Mouse (Mus musculus): ENCODE measurements around the gene Ypel2. TPM values are rescaled to one million over a fixed set of nuclear protein-coding genes. Genes with fewer than 3 reads are reported as not detected.
A peak's percentile ranks its signal among the peaks of the same experiment; 100 is the strongest.

Ypel2 gene
- polyA plus RNA-seq, 1 experiment from 2014 or later = 1.4 TPM

DNA sequence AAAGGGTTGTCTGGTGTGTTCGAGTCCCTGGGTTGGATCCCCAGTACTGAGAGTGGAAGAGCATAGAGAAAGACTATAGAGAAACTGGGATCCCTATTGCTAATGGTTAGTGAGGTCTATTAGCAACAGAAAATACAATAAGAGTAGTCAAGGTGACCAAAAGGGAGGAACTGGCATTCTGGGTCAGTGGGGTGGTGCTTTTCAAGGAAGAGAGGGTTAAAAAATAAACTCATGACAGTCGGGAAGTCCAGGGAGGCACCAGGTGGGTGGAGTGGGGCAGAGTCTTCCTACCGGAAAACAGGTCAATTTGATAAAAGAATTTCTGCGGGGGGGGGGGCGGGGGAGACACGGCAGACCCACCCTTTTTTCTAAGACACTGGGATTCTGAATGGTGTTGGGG, 823 bp upstream of the Ypel2 start:
- Histone ChIP-seq H3K4me2 (peak overlapping the region; percentile 96), H3K4me1 (peaks cover 38% of the 10 kb centered on the region), H3K9ac (0 out of 2 replicates have a peak overlapping the region, but pooled peaks have one; percentile 67), H3K27me3 (replicated peaks) (peaks cover 30% of the 10 kb centered on the region; the same call in 1 of the 2 replicates), H3K36me3 (no peaks in the 10 kb centered on the region), H3K9me3 (replicated peaks) (no peaks in the 10 kb centered on the region), H3K27ac (peak overlapping the region; percentile 8), H3K4me3 (peak overlapping the region; percentile 74)
- 7% methylated on average over 6 of the region's 6 CpGs for WGBS (ENCODE audit: insufficient replicate concordance)
- ATAC-seq = no peak

DNA sequence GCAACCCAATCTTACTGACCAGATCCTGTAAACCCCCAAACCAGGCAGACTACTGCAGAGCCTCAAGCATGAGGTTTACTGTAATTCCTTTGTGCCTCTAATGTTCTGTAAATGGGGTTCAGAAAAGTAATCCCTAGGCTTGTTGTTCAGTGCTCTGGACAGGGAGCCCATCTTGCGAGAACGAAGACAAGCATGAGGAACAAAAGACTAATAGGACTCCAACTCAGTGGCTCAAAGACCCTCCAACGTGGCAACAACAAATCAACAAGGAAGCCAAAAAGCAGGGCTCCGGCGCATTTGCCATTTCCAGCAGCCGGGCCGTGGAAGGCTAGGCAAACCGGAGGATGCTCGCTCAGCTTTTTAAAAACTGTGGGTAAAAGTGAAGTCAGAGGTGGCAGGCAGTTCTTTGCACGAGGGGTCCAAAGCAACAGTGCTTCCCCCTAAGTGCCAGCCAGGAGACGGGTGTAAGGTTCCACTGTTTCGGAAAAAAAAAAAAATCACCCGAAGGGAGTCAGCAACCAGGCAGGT, 982 bp downstream of the Ypel2 start:
- WGBS (ENCODE audit: insufficient replicate concordance) = 7% methylated on average over 13 of the region's 13 CpGs
- Histone ChIP-seq H3K27me3 (replicated peaks) (peaks cover 30% of the 10 kb centered on the region; the same call in 1 of the 2 replicates), H3K9me3 (replicated peaks) (no peaks in the 10 kb centered on the region), H3K9ac (peak overlapping the region; percentile 67), H3K27ac (no peak overlapping the region), H3K4me2 (peak overlapping the region; percentile 96), H3K4me1 (peaks cover 38% of the 10 kb centered on the region), H3K4me3 (peak overlapping the region; percentile 74), H3K36me3 (no peaks in the 10 kb centered on the region)
- ATAC-seq = no peak

DNA sequence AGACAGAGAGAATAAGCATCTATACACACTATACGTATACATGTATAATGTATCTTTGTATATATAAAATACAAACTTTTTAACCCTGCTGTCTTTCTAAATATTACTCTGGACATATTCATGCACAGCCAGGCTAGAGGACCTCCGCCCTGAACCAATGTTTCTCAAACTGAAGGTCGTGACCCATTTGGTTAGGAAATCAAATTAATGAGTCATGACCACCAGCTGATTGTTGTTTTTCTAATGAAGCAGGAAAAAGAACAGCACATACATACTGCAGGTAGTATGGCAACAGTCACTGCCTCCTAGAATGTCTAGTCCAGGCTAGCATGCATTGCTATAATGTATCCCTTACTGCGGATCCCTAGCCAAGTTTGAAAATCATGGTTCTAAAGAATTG, 2.3 kb downstream of the Ypel2 start:
- 73% methylated on average over 4 of the region's 4 CpGs for WGBS (ENCODE audit: insufficient replicate concordance)
- H3K36me3 ChIP-seq = no peaks in the 10 kb centered on the region
- no peaks in the 10 kb centered on the region for H3K9me3 ChIP-seq (replicated peaks)
- H3K27ac ChIP-seq = no peak overlapping the region
- peaks cover 38% of the 10 kb centered on the region for H3K4me1 ChIP-seq
- H3K9ac ChIP-seq = no peak overlapping the region
- H3K4me3 ChIP-seq = no peak overlapping the region
- ATAC-seq = no peak
- H3K4me2 ChIP-seq = no peak overlapping the region
- H3K27me3 ChIP-seq (replicated peaks) = peaks cover 30% of the 10 kb centered on the region; the same call in 1 of the 2 replicates

DNA sequence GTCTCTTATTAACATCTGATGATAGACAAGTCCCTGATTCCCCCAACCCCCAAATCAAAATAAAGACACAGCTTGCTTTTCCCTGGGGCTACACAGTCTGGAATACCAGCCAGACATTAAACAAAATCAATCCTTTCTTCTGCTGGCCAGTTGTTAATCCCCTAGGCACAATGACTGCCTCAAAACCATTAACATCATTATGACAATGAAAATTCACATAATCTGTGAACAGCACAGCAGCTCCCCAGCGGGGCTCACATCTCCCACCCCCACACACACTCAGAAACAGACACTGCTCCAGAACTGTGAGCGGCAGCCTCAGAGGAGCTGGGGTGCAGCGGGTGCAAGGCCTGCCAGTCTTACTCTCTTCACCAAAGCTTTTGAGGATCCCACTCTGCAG, 3.2 kb downstream of the Ypel2 start:
- H3K36me3 ChIP-seq = no peaks in the 10 kb centered on the region

DNA sequence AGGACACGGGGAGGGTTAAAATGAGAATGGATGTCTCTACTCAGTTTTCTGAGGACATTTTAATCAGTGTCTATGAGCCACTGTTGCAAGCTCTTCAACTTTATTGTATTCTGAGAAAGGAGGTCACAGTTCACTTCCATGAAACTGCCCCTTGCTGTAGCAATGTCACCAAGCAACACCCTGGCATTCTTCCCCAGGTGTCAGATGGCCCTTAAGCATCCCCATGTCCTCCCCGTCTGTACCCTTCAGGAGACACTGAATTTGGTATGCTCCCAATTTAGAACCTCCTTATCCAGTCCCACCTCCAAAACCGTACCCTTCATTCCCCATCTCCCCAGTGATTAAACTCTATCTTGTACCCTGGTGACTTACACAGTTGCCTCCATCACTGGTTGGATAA, 8.5 kb downstream of the Ypel2 start:
- WGBS (ENCODE audit: insufficient replicate concordance) = 55% methylated on average over 3 of the region's 3 CpGs

More for the DNA sequence above, 3.2 kb downstream of the Ypel2 start:
- no peak overlapping the region for H3K4me3 ChIP-seq
- no peak overlapping the region for H3K27ac ChIP-seq
- ATAC-seq = no peak
- H3K4me1 ChIP-seq = peaks cover 35% of the 10 kb centered on the region
- 66% methylated on average over 3 of the region's 3 CpGs for WGBS (ENCODE audit: insufficient replicate concordance)
- H3K4me2 ChIP-seq = no peak overlapping the region
- H3K9me3 ChIP-seq (replicated peaks) = no peaks in the 10 kb centered on the region
- H3K27me3 ChIP-seq (replicated peaks) = peaks cover 30% of the 10 kb centered on the region; the same call in 1 of the 2 replicates
- no peak overlapping the region for H3K9ac ChIP-seq

DNA sequence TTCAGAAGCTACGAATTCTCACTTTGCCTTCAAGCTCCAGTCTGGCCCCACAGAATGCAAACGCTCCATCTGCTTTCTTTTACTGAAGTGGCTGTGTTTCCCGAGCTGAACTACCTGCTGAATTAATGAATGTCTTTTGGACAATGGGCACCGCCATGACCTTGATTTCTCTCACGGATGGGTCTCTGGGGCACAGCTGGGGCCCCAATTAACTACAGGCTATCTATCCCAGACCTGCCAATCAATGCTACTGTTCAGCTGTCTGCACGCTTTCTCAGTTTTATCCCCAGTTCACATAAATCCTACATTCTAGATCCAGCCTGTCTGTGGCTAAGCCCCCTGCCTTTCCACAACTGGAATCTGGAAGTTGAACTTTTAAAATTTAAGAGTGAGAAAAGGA, 10.5 kb downstream of the Ypel2 start:
- Histone ChIP-seq H3K9ac (no peak overlapping the region), H3K4me1 (peaks cover 9% of the 10 kb centered on the region; the same call in 1 of the 2 replicates), H3K9me3 (replicated peaks) (no peaks in the 10 kb centered on the region), H3K4me3 (no peak overlapping the region), H3K36me3 (no peaks in the 10 kb centered on the region), H3K27me3 (replicated peaks) (no peaks in the 10 kb centered on the region), H3K27ac (no peak overlapping the region), H3K4me2 (no peak overlapping the region)
- 70% methylated on average over 6 of the region's 6 CpGs for WGBS (ENCODE audit: insufficient replicate concordance)
- no peak for ATAC-seq

More for the DNA sequence above, 8.5 kb downstream of the Ypel2 start:
- no peak overlapping the region for H3K4me2 ChIP-seq
- ATAC-seq = no peak
- no peak overlapping the region for H3K9ac ChIP-seq
- H3K27ac ChIP-seq = no peak overlapping the region
- no peak overlapping the region for H3K4me3 ChIP-seq
- H3K9me3 ChIP-seq (replicated peaks) = no peaks in the 10 kb centered on the region
- peaks cover 9% of the 10 kb centered on the region; the same call in 1 of the 2 replicates for H3K4me1 ChIP-seq
- H3K27me3 ChIP-seq (replicated peaks) = no peaks in the 10 kb centered on the region
- H3K36me3 ChIP-seq = no peaks in the 10 kb centered on the region

DNA sequence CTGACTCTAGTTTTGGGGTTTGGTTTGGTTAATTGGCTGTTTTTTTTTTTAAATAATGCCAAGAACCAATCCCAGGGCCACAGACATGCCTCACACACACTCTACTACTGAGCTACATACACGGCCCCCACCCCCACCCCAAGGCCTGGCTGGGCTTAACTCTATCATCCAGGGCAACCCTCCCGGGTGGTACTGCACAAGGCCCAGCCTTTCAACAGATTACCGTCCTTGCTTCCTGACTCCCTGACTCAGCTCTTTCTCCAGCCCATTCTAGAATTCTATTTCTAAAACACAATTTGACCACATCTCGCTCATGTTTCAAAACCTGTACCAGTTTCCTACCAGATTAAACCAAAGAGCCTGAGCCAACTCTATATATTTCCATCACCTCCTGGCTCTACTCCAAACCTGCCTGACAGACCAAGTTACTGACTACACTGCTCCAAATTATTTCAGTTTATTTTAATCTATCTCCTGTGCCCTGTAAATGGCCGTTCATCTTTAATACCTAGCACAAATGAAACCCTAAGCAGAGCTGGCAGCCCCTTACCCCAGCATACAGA, 12.2 kb downstream of the Ypel2 start:
- H3K36me3 ChIP-seq = no peaks in the 10 kb centered on the region

DNA sequence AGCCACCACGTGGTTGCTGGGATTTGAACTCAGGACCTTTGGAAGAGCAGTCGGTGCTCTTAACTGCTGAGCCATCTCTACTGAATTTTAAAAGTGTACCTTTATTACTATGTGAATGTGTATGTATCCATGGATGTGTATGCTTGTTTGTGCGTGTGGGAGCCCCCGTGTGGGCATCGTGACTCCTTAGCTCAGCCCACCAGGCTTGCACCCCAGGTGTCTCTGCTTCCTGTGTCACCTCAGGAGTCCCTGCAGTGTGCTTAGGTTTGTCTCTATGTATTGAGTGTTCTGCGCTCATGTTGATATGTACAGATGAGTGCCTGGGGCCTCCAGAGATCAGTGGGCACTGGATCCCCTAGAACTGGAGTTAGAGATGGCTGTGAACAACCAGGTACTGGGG, 13.0 kb downstream of the Ypel2 start:
- Histone ChIP-seq H3K27me3 (replicated peaks) (no peaks in the 10 kb centered on the region), H3K36me3 (no peaks in the 10 kb centered on the region), H3K9ac (no peak overlapping the region), H3K4me2 (no peak overlapping the region), H3K4me1 (peaks cover 9% of the 10 kb centered on the region; the same call in 1 of the 2 replicates), H3K9me3 (replicated peaks) (no peaks in the 10 kb centered on the region), H3K4me3 (no peak overlapping the region), H3K27ac (no peak overlapping the region)
- no peak for ATAC-seq
- WGBS (ENCODE audit: insufficient replicate concordance) = 76% methylated on average over 6 of the region's 6 CpGs

More for the DNA sequence above, 12.2 kb downstream of the Ypel2 start:
- Histone ChIP-seq H3K4me3 (no peak overlapping the region), H3K4me1 (peaks cover 9% of the 10 kb centered on the region; the same call in 1 of the 2 replicates), H3K9me3 (replicated peaks) (no peaks in the 10 kb centered on the region), H3K27me3 (replicated peaks) (no peaks in the 10 kb centered on the region), H3K9ac (no peak overlapping the region), H3K27ac (no peak overlapping the region), H3K4me2 (no peak overlapping the region)
- ATAC-seq = no peak
- WGBS (ENCODE audit: insufficient replicate concordance) = 35% methylated on average over 5 of the region's 5 CpGs

DNA sequence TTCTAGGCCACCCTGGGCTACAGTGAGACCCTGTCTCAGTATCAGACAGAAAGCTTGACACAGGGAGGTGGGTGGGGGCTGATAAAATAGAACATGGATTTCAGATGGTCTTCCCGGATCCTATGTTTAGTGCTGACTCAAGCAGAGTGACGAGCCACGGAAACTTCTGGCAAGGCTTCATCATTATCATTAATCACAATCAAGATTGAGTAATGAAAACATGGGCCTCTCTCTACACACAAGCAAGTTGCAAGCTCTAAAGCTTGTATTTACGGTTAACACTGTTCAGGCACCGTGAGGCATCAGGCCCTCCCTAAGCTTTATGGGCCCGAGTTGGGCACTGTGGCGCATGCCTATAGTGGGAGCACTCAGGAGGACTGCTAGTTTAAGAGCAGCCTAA, 13.7 kb downstream of the Ypel2 start:
- Histone ChIP-seq H3K4me2 (no peak overlapping the region), H3K9me3 (replicated peaks) (no peaks in the 10 kb centered on the region), H3K36me3 (no peaks in the 10 kb centered on the region), H3K4me3 (no peak overlapping the region), H3K4me1 (peaks cover 9% of the 10 kb centered on the region; the same call in 1 of the 2 replicates), H3K27ac (no peak overlapping the region), H3K27me3 (replicated peaks) (no peaks in the 10 kb centered on the region), H3K9ac (no peak overlapping the region)
- ATAC-seq = no peak
- 84% methylated on average over 7 of the region's 7 CpGs for WGBS (ENCODE audit: insufficient replicate concordance)

DNA sequence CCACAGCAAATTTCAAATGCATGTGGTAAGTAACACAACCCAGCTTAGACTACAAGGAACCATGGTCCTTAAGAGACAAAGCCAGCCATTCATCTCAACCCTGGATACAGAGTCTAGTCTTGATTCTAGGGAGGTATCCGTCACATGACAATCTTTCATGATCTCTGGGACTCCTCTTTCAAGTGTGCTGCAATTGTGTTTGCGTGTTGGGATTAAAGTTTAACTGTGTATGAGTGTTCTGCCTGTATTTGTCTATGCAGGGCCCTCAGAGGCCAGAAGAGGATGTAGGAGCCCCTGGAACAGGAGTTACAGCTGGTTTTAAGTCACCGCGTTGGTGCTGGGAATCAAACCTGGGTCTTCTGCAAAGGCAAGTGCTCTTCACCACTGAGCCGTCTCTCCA, 16.3 kb downstream of the Ypel2 start:
- H3K4me1 ChIP-seq = peaks cover 9% of the 10 kb centered on the region; the same call in 1 of the 2 replicates
- H3K27ac ChIP-seq = no peak overlapping the region
- ATAC-seq = no peak
- H3K9me3 ChIP-seq (replicated peaks) = no peaks in the 10 kb centered on the region
- no peaks in the 10 kb centered on the region for H3K27me3 ChIP-seq (replicated peaks)
- no peak overlapping the region for H3K4me3 ChIP-seq
- 76% methylated on average over 5 of the region's 5 CpGs for WGBS (ENCODE audit: insufficient replicate concordance)
- H3K4me2 ChIP-seq = no peak overlapping the region
- no peaks in the 10 kb centered on the region for H3K36me3 ChIP-seq
- no peak overlapping the region for H3K9ac ChIP-seq

DNA sequence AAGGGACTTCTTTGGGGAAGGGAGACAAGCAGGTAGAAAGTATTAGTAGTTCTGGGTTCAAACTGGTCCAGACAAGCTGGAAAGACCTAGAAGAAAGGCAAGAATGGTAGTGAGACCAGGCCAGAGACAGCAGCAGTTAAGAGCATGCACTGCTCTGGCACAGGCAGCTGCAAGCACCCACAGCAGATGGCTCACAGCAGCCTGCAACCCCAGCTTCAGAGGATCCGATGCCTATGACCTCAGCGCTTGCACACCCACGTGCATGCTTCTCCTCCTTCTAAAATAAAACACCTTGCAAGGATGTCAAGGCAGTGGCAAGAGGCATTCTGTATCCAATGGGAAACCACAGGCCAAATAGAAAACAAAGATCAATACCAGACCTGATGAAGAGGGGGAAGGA, 19.1 kb downstream of the Ypel2 start:
- no peak overlapping the region for H3K9ac ChIP-seq
- H3K27ac ChIP-seq = no peak overlapping the region

DNA sequence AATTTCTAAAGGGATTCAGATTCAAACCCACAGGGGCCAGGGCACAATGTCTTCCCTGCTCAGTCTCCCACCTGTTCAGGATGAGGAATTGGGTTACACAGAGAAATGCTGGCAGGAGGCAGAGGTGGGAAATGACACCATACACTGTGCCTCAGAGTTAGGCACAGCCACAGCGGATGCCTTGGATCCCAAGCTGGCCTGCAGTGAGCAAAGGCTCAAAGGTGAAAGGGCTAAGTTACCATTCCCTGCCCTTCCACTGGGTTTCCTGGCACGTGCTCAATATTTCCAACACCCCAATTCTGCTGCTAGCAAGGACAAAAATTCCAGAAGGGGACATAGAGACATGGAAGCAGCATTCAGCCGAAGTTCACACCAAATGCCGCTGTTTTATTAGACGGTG, 20.3 kb downstream of the Ypel2 start:
- WGBS (ENCODE audit: insufficient replicate concordance) = 64% methylated on average over 5 of the region's 5 CpGs
- H3K36me3 ChIP-seq = no peaks in the 10 kb centered on the region
- H3K4me2 ChIP-seq = no peak overlapping the region
- no peaks in the 10 kb centered on the region for H3K27me3 ChIP-seq (replicated peaks)
- no peak overlapping the region for H3K9ac ChIP-seq
- ATAC-seq = no peak
- no peak overlapping the region for H3K4me3 ChIP-seq
- H3K27ac ChIP-seq = no peak overlapping the region
- no peaks in the 10 kb centered on the region for H3K9me3 ChIP-seq (replicated peaks)
- 0 out of 2 replicates have a peak, but pooled peaks cover 4% of the 10 kb centered on the region for H3K4me1 ChIP-seq

More for the DNA sequence above, 19.1 kb downstream of the Ypel2 start:
- ATAC-seq = no peak
- H3K27me3 ChIP-seq (replicated peaks) = no peaks in the 10 kb centered on the region
- 63% methylated on average over 3 of the region's 3 CpGs for WGBS (ENCODE audit: insufficient replicate concordance)
- H3K9me3 ChIP-seq (replicated peaks) = no peaks in the 10 kb centered on the region
- H3K4me2 ChIP-seq = no peak overlapping the region
- 0 out of 2 replicates have a peak, but pooled peaks cover 4% of the 10 kb centered on the region for H3K4me1 ChIP-seq
- H3K36me3 ChIP-seq = no peaks in the 10 kb centered on the region
- no peak overlapping the region for H3K4me3 ChIP-seq

All from liver, embryonic 12.5 days (tissue).